Mouse (Mus musculus) stomach, embryonic 16.5 days (tissue): ENCODE results near the gene Nkapd1. TPM values are rescaled to one million over a fixed set of nuclear protein-coding genes. Genes with fewer than 3 reads are reported as not detected.

Experiments used
- ATAC-seq: fragments of 200-750 bp; cut with Nextera tagmentation; 2 replicates; pipeline ENCODE4 v1.8.0; 2017; ENCODE audit warnings: moderate number of reproducible peaks, moderate TSS enrichment; ENCODE audit not compliant: insufficient read depth, low FRiP score
- H3K27ac ChIP-seq: fragments of 300-500 bp; sonication (generic); 2 replicates; pipeline ENCODE4 v1.5.1; 2014; ENCODE audit warnings: low read length
- H3K27me3 ChIP-seq: fragments of 300-500 bp; sonication (generic); 2 replicates; pipeline ENCODE4 v1.6.1; 2014; ENCODE audit warnings: low read length, control low read depth, mixed read lengths; ENCODE audit not compliant: control insufficient read depth, insufficient read depth
- H3K36me3 ChIP-seq: fragments of 300-500 bp; sonication (generic); 2 replicates; pipeline ENCODE4 v1.6.1; 2014; ENCODE audit warnings: low read length; ENCODE audit not compliant: control insufficient read depth, insufficient read depth
- H3K4me1 ChIP-seq: fragments of 300-500 bp; sonication (generic); 2 replicates; pipeline ENCODE4 v1.6.1; 2014; ENCODE audit warnings: low read length, control low read depth, mixed read lengths; ENCODE audit not compliant: control insufficient read depth, insufficient read depth
- H3K4me2 ChIP-seq: fragments of 300-500 bp; sonication (generic); 2 replicates; pipeline ENCODE4 v1.6.1; 2014; ENCODE audit warnings: low read depth, low read length, mixed read lengths
- H3K4me3 ChIP-seq: fragments of 300-500 bp; sonication (generic); replicated peaks from 2 replicates; pipeline ENCODE4 v1.5.1; 2014; ENCODE audit warnings: mild to moderate bottlenecking, low read length
- H3K9ac ChIP-seq: fragments of 300-500 bp; sonication (generic); 2 replicates; pipeline ENCODE4 v1.6.1; 2014; ENCODE audit warnings: low read length
- H3K9me3 ChIP-seq: fragments of 300-500 bp; sonication (generic); replicated peaks from 2 replicates; pipeline ENCODE4 v1.6.1; 2016; ENCODE audit warnings: low read length, control low read depth; ENCODE audit not compliant: control insufficient read depth
- WGBS: fragments of 180-500 bp; shearing (Covaris S2); extraction: QIAGEN DNeasy Blood & Tissue Kit; methylation state at CpG from one replicate; pipeline ENCODE4 v1.1.7; 2014; 5-methylcytosine and 5-hydroxymethylcytosine counted together
- polyA plus RNA-seq: library from polyadenylated mRNA; unstranded; fragments of >200 nt; fragmentation: Nextera tagmentation; extraction: Ambion mirVana; gene quantifications from 2 replicates; pipeline ENCODE4 v1.2.1, GENCODE M21; 2015

Nkapd1 gene
- polyA plus RNA-seq, 1 experiment from 2014 or later, result 18.2 TPM

DNA sequence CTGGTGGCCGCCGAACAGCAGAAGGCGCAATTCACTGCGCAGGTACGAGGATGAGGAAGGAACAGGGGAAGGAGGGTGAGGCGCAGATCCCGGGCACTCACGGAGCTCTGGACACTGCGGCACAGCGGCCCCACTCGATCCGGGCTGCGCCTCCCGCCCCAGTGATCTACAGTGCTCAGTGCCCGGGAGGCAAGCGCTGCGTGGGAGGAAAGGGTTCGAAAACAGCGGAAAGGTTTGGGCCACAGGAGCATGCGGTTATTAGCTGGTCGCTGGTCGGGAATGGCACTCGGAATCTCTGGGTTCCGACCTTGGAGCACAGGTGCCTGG, 13.3 kb downstream of the Nkapd1 start:
- peak overlapping the region; percentile 82 for H3K4me3 ChIP-seq
- H3K4me1 ChIP-seq, result peaks cover 15% of the 10 kb centered on the region
- H3K27me3 ChIP-seq, result no peaks in the 10 kb centered on the region
- H3K9me3 ChIP-seq, result no peaks in the 10 kb centered on the region
- peak; percentile 84 for ATAC-seq
- H3K9ac ChIP-seq, result peak overlapping the region; percentile 92
- H3K4me2 ChIP-seq, result peak overlapping the region; percentile 69
- peak overlapping the region; percentile 81 for H3K27ac ChIP-seq
- under 1% methylated on average over 24 of the region's 24 CpGs for WGBS
- 0 out of 2 replicates have a peak, but pooled peaks cover 6% of the 10 kb centered on the region for H3K36me3 ChIP-seq

DNA sequence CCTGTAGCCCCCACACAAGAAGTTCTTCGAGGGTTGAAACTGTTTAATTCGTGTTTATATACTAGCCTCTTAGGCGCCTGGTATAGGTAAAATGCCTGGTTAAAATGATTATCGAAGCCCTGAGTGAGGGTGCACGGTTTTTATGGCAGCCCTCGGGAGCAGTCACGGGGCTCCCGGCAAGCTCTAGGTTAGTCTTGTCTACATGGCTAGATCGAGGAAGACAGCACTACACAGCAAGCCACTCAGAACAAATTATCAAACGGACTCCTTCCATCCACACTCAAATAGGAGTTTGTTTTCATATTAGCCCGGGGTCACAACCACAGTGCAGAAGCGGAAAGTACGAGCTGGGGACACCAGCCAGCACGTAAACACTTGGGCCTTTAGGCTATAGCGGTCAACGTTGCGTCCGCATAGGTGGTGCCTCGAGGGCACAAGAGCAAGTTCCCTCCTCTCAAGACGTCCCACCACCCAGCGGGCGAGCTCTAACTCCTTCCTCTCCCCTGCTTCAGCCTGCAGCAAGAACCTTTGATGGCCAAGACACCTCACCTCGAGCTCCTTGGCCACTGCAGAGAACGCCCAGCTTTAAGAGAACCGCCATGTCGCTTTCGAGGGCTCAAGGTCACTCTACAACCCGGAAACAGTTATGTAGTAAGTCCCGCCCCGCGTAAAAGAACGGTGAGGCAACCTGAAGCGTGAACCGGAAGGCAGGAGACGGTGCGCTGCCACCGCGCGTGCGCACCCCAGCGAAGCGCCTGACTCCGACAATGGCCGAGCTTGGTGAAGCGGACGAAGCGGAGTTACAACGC, 13.9 kb downstream of the Nkapd1 start, which contains the start of the genes Sdhd and Timm8b:
TSS of gene Sdhd (minus strand) at position 624 of the 809 bp plus-strand sequence.
TSS of gene Timm8b (plus strand) at position 722 of the 809 bp plus-strand sequence.
- Histone ChIP-seq H3K36me3 (0 out of 2 replicates have a peak, but pooled peaks cover 4% of the 10 kb centered on the region), H3K9me3 (no peaks in the 10 kb centered on the region), H3K27me3 (no peaks in the 10 kb centered on the region), H3K4me2 (peak within 1 kb of the TSS; percentile 94), H3K27ac (peak within 1 kb of the TSS; percentile 81), H3K9ac (peak within 1 kb of the TSS; percentile 92), H3K4me3 (peak within 1 kb of the TSS; percentile 82), H3K4me1 (peaks cover 15% of the 10 kb centered on the region)
- WGBS, result under 1% methylated on average over 48 of the region's 48 CpGs
- peak; percentile 97 for ATAC-seq

DNA sequence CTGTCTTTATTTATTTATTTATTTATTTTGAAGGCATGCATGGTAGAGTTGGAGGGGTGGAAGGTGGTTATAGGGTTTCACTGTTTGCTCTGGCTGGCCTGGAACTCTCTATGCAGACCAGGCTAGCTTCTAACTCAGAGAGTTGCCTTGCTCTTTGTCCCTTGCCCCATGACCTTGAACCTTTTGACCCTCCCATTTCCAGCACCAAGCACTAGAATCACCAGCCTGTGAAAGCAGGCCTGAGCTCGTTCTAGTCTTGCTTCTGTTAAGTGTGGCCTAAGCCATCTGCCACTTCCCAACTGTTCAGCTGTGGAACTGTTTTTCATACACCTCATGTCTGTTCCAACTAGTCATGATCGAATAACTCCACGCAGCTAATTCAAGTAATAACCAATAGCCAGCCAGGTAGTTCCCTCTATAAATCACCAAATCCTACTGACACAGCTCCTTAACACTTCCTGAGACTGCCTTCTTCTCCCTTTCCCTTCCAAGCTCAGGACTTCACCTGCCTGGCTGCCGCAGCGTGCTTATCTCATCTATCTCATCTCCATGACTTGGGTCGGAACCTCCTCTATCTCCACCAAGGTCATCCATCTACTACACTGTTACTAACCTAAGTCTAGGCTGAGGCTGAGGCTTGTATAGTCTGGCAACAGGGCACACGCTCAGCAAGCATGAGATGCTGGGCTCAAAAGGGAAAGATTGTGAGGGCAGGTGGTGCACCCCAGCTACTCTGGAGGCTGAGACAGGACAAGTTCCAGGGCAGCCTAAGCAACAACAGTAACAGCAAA, 15.0 kb downstream of the Nkapd1 start:
- WGBS, result 79% methylated on average over 7 of the region's 7 CpGs
- Histone ChIP-seq H3K4me3 (peak overlapping the region; percentile 82), H3K27me3 (no peaks in the 10 kb centered on the region), H3K4me1 (peaks cover 15% of the 10 kb centered on the region), H3K27ac (no peak overlapping the region), H3K36me3 (peaks cover 7% of the 10 kb centered on the region), H3K9ac (peak overlapping the region; percentile 92), H3K9me3 (no peaks in the 10 kb centered on the region), H3K4me2 (peak overlapping the region; percentile 94)
- no peak for ATAC-seq

DNA sequence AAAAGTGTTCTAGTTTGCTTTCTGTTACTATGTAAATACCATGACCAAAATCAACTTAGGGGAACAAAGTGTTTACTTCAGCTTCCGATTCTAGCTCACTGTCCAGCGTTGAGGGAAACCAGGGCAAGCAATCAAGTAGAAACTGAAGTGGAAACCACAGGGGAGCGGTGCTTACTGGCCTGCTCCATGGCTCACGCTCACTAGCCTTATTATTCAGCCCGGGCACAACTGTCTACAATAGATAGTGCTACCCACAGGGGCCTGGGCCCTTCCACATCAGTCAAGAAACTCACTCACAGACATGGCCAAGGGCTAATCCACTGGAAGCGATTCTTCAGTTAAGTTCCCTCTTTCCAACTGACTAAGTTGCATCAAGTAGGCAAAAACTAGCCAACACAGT, 15.7 kb downstream of the Nkapd1 start:
- H3K4me2 ChIP-seq, result 0 out of 2 replicates have a peak overlapping the region, but pooled peaks have one; percentile 94
- WGBS, result 80% methylated on average over 6 of the region's 6 CpGs
- H3K9ac ChIP-seq, result no peak overlapping the region

DNA sequence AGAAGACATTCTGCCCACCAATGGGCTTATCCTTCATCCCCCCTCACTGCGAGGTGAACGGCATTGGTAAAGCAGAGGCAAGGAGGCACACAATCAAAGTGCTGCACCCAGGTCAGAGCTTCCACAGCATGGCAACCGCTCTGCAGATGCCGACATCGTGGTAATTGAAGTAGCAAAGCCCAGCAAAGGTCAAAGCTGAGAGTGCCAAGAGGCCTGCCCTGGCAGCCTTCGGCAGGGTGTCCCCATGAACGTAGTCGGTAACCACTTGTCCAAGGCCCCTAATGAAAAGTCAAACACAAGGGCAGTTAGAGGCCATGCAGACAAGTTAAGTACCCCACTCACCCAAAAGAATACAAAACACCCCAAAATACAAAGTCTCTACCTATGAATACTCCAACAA, 20.3 kb downstream of the Nkapd1 start:
- Histone ChIP-seq H3K4me2 (no peak overlapping the region), H3K27me3 (no peaks in the 10 kb centered on the region), H3K9me3 (no peaks in the 10 kb centered on the region), H3K27ac (no peak overlapping the region), H3K36me3 (peaks cover 20% of the 10 kb centered on the region), H3K4me1 (peaks cover under 1% of the 10 kb centered on the region; the same call in 1 of the 2 replicates), H3K9ac (no peak overlapping the region), H3K4me3 (no peak overlapping the region)
- ATAC-seq, result no peak
- WGBS, result 94% methylated on average over 8 of the region's 8 CpGs

More for the DNA sequence above, 15.7 kb downstream of the Nkapd1 start:
- peaks cover 15% of the 10 kb centered on the region for H3K4me1 ChIP-seq
- no peak overlapping the region for H3K27ac ChIP-seq
- H3K36me3 ChIP-seq, result peaks cover 14% of the 10 kb centered on the region
- H3K4me3 ChIP-seq, result no peak overlapping the region
- no peaks in the 10 kb centered on the region for H3K9me3 ChIP-seq
- no peak for ATAC-seq
- no peaks in the 10 kb centered on the region for H3K27me3 ChIP-seq

DNA sequence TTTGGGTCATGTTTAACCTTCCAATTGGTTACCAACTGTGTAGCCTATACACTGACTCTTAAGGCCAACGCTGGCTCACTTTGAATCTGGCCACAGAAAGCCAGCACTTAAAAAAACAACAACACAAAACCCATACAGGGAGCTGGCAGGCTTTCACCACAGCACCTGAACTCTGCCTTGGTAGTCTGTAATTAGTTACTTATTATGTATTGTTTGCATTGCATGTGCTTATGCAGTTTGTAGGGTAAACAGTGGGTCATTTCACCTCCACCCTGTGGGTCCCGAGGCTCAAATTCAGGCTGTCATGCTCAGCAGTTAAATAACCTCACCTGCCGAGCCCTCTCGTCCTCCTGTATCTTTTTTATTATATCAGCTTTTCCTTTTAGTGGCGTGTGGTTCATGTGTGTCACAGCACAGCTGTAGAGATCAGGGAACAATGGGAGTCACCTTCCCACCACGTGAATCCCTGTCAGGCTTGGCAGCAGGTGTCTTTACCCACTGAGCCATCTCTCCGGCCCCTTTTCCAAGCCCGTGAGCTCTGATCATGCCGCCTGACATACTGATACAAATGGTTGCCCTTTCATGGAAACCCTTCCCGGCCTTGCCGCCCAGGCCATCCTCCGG, 22.4 kb downstream of the Nkapd1 start:
- Histone ChIP-seq H3K9ac (no peak overlapping the region), H3K4me3 (no peak overlapping the region), H3K4me1 (no peaks in the 10 kb centered on the region), H3K4me2 (no peak overlapping the region), H3K36me3 (peaks cover 20% of the 10 kb centered on the region), H3K27ac (peak overlapping the region; percentile 54), H3K9me3 (no peaks in the 10 kb centered on the region), H3K27me3 (no peaks in the 10 kb centered on the region)
- ATAC-seq, result peak; percentile 74
- WGBS, result 58% methylated on average over 12 of the region's 12 CpGs

DNA sequence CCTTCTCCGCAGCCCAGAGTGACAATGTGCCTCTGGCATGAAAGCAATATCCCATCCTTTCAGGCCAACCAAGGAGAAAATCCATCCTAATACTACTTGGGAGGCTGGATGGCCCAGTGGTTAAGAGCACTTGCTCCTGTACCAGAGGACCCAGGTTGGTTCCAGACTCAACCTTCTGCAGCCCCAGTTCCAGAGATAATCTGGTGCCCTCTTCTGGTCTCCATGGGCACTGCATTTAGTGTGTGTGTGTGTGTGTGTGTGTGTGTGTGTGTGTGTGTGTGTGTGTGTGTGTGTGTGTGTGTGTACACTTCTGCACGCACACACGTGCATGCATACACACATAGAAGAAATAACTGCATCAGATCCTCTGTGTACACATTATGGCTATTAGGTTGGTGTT, 23.7 kb downstream of the Nkapd1 start:
- H3K27ac ChIP-seq, result no peak overlapping the region
- H3K4me2 ChIP-seq, result no peak overlapping the region
- 85% methylated on average over 3 of the region's 3 CpGs for WGBS

DNA sequence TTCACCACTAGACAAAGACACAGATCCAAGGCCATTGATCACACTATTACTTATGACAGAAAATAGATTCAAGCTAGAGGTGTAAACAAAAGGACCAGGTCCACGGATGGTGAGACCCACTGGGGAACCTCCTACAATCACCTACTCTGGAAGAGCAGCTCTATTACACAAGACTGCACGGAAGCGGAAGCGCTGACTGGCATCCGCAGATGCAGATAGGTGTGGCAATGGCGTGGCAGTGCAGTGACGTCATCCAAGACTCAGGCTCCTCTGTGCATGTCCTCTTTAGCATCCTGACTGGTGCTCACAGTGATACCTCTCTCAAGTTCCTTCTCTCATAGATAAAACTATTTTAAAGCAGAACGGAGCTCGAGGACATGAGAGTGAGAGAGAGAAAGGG, 24.3 kb downstream of the Nkapd1 start:
- no peaks in the 10 kb centered on the region for H3K9me3 ChIP-seq
- H3K27me3 ChIP-seq, result no peaks in the 10 kb centered on the region
- H3K4me2 ChIP-seq, result no peak overlapping the region
- peaks cover 20% of the 10 kb centered on the region for H3K36me3 ChIP-seq
- 85% methylated on average over 9 of the region's 9 CpGs for WGBS
- no peak overlapping the region for H3K4me3 ChIP-seq
- ATAC-seq, result no peak
- H3K9ac ChIP-seq, result no peak overlapping the region
- no peak overlapping the region for H3K27ac ChIP-seq
- no peaks in the 10 kb centered on the region for H3K4me1 ChIP-seq

More for the DNA sequence above, 23.7 kb downstream of the Nkapd1 start:
- no peak overlapping the region for H3K9ac ChIP-seq
- H3K4me3 ChIP-seq, result no peak overlapping the region
- H3K36me3 ChIP-seq, result peaks cover 20% of the 10 kb centered on the region
- ATAC-seq, result no peak
- no peaks in the 10 kb centered on the region for H3K27me3 ChIP-seq
- no peaks in the 10 kb centered on the region for H3K4me1 ChIP-seq
- no peaks in the 10 kb centered on the region for H3K9me3 ChIP-seq
